In genomic region chr10:56427827-56428226, GRCm38 (mm10) we compare ENCODE assay signal across 27 mouse cellular contexts.
"Had no signal": no experiment of that assay in that cellular context is flagged by ENCODE, and none has a peak within 500 bp of the region (broad histone marks: within the 10 kb centered on the region; RNA-seq: fewer than 3 reads in every experiment).

No protein-coding gene starts in this region.

- H3K36me3 ChIP-seq: heart, embryonic 13.5 days; heart, embryonic 15.5 days; hindbrain, embryonic 13.5 days; hindbrain, embryonic 15.5 days; kidney, embryonic 15.5 days; limb, embryonic 13.5 days; limb, embryonic 15.5 days; liver, embryonic 13.5 days; liver, embryonic 15.5 days had no signal

- DNase-seq: gastrocnemius, postnatal 14 days; gastrocnemius, postnatal 36 days; heart, adult 18-20 months; heart, postnatal 14 days; heart, postnatal 36 days; kidney, adult 11 months; kidney, adult 2 months; kidney, adult 9 months; kidney, postnatal 14 days; kidney, postnatal 36 days; layer of hippocampus, postnatal 36 days; left cerebral cortex, postnatal 4 days; liver, embryonic 13.5 days had no signal

- H3K4me1 ChIP-seq: liver, embryonic 13.5 days; liver, embryonic 15.5 days had no signal

- H3K27ac ChIP-seq: heart, embryonic 13.5 days; heart, embryonic 15.5 days; hindbrain, embryonic 13.5 days; hindbrain, embryonic 15.5 days; hindbrain, postnatal 0 days; kidney, embryonic 15.5 days; kidney, postnatal 0 days; layer of hippocampus, adult 2 months; limb, embryonic 13.5 days; limb, embryonic 15.5 days; liver, embryonic 13.5 days; liver, embryonic 15.5 days had no signal

- H3K27me3 ChIP-seq: heart, embryonic 13.5 days; heart, embryonic 15.5 days; hindbrain, embryonic 13.5 days; hindbrain, embryonic 15.5 days; kidney, embryonic 15.5 days; limb, embryonic 13.5 days; limb, embryonic 15.5 days; liver, embryonic 13.5 days; liver, embryonic 15.5 days had no signal

- ATAC-seq: hindbrain, postnatal 0 days; intestine, embryonic 16.5 days had no signal

- H3K4me2 ChIP-seq: heart, embryonic 11.5 days; heart, embryonic 13.5 days; heart, embryonic 15.5 days; hindbrain, embryonic 13.5 days; hindbrain, embryonic 15.5 days; kidney, embryonic 15.5 days; limb, embryonic 13.5 days; limb, embryonic 15.5 days; liver, embryonic 11.5 days; liver, embryonic 13.5 days; liver, embryonic 15.5 days had no signal

- H3K9ac ChIP-seq: heart, embryonic 13.5 days; heart, embryonic 15.5 days; hindbrain, embryonic 13.5 days; hindbrain, embryonic 15.5 days; kidney, embryonic 15.5 days; limb, embryonic 13.5 days; limb, embryonic 15.5 days; liver, embryonic 13.5 days; liver, embryonic 15.5 days had no signal

- H3K4me3 ChIP-seq: heart, embryonic 13.5 days; heart, embryonic 15.5 days; hindbrain, embryonic 13.5 days; hindbrain, embryonic 15.5 days; kidney, embryonic 15.5 days; layer of hippocampus, adult 2 months; limb, embryonic 13.5 days; limb, embryonic 15.5 days; liver, embryonic 13.5 days; liver, embryonic 15.5 days had no signal

- H3K9me3 ChIP-seq: heart, embryonic 13.5 days; heart, embryonic 15.5 days; hindbrain, embryonic 13.5 days; hindbrain, embryonic 15.5 days; kidney, embryonic 15.5 days; limb, embryonic 13.5 days; limb, embryonic 15.5 days; liver, embryonic 13.5 days; liver, embryonic 15.5 days had no signal
